Mouse (Mus musculus) midbrain, embryonic 10.5 days (tissue): ENCODE data around the gene Crebl2. TPM values are rescaled to one million over a fixed set of nuclear protein-coding genes. Genes with fewer than 3 reads are reported as not detected.

Experiments used
- DNase-seq: peaks from one replicate; pipeline ENCODE4 v3.0.0-alpha.2; 2017; ENCODE audit warnings: low spot score
- H3K27ac ChIP-seq: fragments of 300-500 bp; sonication (generic); replicated peaks from 2 replicates; pipeline ENCODE4 v1.5.1; 2016; ENCODE audit warnings: mild to moderate bottlenecking
- H3K27me3 ChIP-seq: fragments of 300-500 bp; sonication (generic); 2 replicates; pipeline ENCODE4 v1.6.1; 2016; ENCODE audit warnings: low read depth, mild to moderate bottlenecking; ENCODE audit not compliant: poor library complexity, severe bottlenecking
- H3K36me3 ChIP-seq: fragments of 300-500 bp; sonication (generic); 2 replicates; pipeline ENCODE4 v1.6.1; 2016; ENCODE audit warnings: mild to moderate bottlenecking, moderate library complexity
- H3K4me1 ChIP-seq: fragments of 300-500 bp; sonication (generic); 2 replicates; pipeline ENCODE4 v1.6.1; 2016
- H3K4me3 ChIP-seq: fragments of 300-500 bp; sonication (generic); 2 replicates; pipeline ENCODE4 v1.5.1; 2016; ENCODE audit warnings: mild to moderate bottlenecking, moderate library complexity
- H3K9me3 ChIP-seq: fragments of 300-500 bp; sonication (generic); replicated peaks from 2 replicates; pipeline ENCODE4 v1.6.1; 2016; ENCODE audit warnings: mild to moderate bottlenecking
- WGBS: fragments of 180-500 bp; shearing (Covaris S2); methylation state at CpG from one replicate; pipeline ENCODE4 v1.1.7; 2016; 5-methylcytosine and 5-hydroxymethylcytosine counted together
- polyA plus RNA-seq: library from polyadenylated mRNA; unstranded; fragments of >200 nt; fragmentation: Nextera tagmentation; extraction: Ambion mirVana; gene quantifications from 2 replicates; pipeline ENCODE4 v1.2.1, GENCODE M21; 2016

The Crebl2 gene
- polyA plus RNA-seq, 1 experiment from 2014 or later, result 1.0 TPM

DNA sequence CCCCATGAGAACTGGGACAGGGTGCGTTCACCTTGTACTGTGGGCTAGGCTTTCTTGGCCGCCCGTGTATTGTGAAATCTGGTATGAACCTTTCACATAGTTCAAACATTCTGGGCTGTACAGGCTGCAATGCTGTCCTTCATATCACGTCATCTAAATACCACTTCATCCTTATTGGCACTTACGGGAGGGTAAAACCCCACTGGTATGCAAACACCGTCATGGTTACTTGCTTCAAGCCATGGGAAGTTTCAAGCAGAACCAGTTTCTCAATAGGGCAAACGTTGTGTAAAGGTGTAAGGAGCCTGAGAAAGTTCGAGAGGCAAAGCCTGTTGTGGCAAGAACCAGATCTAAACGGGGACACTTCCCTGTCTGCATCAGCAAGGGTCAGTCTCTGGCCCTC is 27.3 kb upstream of the Crebl2 start:
- no peak for DNase-seq
- no peak overlapping the region for H3K27ac ChIP-seq
- no peaks in the 10 kb centered on the region for H3K27me3 ChIP-seq
- 81% methylated on average over 9 of the region's 9 CpGs for WGBS
- 0 out of 2 replicates have a peak, but pooled peaks cover 3% of the 10 kb centered on the region for H3K4me1 ChIP-seq
- H3K4me3 ChIP-seq, result no peak overlapping the region
- H3K9me3 ChIP-seq, result no peaks in the 10 kb centered on the region
- H3K36me3 ChIP-seq, result no peaks in the 10 kb centered on the region

DNA sequence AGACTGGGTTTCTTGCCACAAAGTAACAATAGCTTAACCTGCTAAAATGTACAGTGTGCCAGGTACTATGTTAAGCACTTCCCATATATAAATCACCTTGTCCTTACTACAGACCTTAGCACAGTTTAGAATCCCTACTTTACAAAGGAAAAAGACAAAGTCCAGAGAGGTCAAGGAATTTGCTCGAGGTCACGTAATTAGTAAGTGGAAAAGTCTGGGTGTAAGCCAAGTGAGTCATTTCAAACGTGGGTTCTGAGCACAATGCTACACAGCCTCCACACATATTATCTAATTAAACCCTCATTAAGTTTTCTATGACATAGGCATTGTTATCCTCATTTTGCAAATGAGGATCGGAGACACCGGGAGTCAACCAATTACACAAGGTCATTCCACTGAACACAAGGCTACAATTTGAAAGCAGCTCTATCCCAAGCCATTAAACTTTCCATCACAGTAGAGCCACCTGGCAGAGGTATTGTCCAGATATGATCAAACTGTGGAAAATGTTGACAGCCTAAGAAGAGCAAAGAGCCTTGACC is 25.1 kb upstream of the Crebl2 start:
- Histone ChIP-seq H3K27ac (no peak overlapping the region), H3K27me3 (no peaks in the 10 kb centered on the region), H3K4me1 (0 out of 2 replicates have a peak, but pooled peaks cover 3% of the 10 kb centered on the region), H3K9me3 (no peaks in the 10 kb centered on the region), H3K36me3 (no peaks in the 10 kb centered on the region), H3K4me3 (no peak overlapping the region)
- WGBS, result 84% methylated on average over 5 of the region's 5 CpGs
- no peak for DNase-seq

DNA sequence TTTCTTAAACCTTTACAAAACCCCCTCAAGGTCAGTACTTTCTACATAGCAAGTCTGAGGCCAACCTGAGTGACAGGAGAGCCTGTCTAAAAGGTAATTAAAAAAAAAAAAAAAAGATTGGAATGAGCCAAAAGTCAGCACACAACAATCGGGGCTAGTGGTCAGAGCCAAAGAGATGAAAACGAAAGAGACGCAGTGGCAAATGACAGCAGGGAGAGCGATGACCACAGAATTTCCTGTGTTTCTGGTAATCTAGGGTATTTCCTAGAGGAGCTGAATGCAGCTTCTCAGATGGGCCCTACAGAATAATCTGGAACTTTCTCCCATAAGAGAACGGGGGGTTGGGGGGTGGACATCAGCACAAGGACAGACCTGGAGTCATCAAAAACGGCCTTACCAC is 23.8 kb upstream of the Crebl2 start:
- no peaks in the 10 kb centered on the region for H3K27me3 ChIP-seq
- H3K4me1 ChIP-seq, result 0 out of 2 replicates have a peak, but pooled peaks cover 3% of the 10 kb centered on the region
- no peak overlapping the region for H3K27ac ChIP-seq
- H3K4me3 ChIP-seq, result no peak overlapping the region
- no peak for DNase-seq
- H3K36me3 ChIP-seq, result no peaks in the 10 kb centered on the region
- no peaks in the 10 kb centered on the region for H3K9me3 ChIP-seq
- 85% methylated on average over 6 of the region's 6 CpGs for WGBS

DNA sequence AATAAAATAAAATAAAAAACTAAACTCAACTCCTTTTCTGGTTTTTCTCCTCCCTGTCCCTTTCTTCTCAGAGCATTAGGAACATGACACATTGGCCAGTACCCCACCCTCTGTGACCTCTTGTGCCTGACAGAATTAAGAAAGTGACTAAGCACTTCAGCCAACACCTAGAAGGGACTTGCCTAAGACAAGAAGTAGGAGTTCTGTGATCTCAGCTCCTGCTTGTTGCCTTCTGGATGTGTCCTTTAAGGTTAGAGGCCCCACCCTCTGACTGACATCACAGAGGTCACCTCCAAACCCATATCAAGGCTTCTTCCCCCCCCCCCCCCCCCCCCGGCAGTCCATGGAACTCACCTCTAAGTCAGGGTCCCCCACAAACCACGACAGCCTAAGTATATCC is 22.9 kb upstream of the Crebl2 start:
- Histone ChIP-seq H3K36me3 (no peaks in the 10 kb centered on the region), H3K27ac (no peak overlapping the region), H3K4me1 (no peaks in the 10 kb centered on the region), H3K27me3 (no peaks in the 10 kb centered on the region), H3K9me3 (no peaks in the 10 kb centered on the region), H3K4me3 (no peak overlapping the region)
- WGBS, result 70% methylated on average over 2 of the region's 2 CpGs
- no peak for DNase-seq

DNA sequence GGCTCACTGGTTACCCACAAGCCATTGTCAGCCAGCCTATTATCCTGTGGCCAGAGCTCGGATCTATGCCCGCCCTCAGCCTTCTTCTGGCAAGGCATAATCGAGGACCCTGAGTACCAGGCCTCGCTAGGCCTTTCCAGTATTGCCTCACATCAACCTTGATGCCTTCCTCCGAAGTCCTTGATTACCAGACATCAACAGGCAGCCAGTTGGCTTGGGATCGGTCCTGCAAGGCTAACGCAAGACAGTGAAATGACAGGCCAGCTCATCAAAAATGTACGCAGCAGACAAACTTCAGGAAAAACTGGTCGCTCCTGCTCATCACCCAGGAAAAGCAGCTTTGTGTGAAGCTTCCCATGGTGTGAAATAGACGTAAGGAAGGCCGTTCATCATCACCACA is 22.2 kb upstream of the Crebl2 start:
- H3K27me3 ChIP-seq, result no peaks in the 10 kb centered on the region
- H3K4me3 ChIP-seq, result no peak overlapping the region
- no peaks in the 10 kb centered on the region for H3K36me3 ChIP-seq
- DNase-seq, result no peak
- no peaks in the 10 kb centered on the region for H3K4me1 ChIP-seq
- 87% methylated on average over 11 of the region's 11 CpGs for WGBS
- no peaks in the 10 kb centered on the region for H3K9me3 ChIP-seq
- H3K27ac ChIP-seq, result no peak overlapping the region

DNA sequence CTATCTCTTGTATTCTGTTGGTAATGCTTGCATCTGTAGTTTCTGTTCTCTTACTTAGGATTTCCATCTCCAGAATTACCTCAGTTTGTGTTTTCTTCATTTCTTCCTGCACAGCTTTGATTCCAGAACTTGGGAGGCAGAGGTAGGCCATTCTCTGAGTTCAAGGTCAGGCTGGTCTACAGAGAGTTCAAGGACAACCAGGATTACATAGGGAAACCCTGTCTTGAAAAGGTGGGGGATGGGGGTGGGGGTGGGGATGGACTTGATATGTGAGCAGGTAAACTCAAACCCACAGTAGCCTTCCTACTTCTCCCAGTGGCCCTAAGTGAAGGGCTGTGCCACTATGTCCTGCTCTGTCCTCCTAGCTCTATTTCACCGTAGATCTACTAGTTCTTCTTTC is 16.9 kb upstream of the Crebl2 start:
- H3K36me3 ChIP-seq, result no peaks in the 10 kb centered on the region
- DNase-seq, result no peak

DNA sequence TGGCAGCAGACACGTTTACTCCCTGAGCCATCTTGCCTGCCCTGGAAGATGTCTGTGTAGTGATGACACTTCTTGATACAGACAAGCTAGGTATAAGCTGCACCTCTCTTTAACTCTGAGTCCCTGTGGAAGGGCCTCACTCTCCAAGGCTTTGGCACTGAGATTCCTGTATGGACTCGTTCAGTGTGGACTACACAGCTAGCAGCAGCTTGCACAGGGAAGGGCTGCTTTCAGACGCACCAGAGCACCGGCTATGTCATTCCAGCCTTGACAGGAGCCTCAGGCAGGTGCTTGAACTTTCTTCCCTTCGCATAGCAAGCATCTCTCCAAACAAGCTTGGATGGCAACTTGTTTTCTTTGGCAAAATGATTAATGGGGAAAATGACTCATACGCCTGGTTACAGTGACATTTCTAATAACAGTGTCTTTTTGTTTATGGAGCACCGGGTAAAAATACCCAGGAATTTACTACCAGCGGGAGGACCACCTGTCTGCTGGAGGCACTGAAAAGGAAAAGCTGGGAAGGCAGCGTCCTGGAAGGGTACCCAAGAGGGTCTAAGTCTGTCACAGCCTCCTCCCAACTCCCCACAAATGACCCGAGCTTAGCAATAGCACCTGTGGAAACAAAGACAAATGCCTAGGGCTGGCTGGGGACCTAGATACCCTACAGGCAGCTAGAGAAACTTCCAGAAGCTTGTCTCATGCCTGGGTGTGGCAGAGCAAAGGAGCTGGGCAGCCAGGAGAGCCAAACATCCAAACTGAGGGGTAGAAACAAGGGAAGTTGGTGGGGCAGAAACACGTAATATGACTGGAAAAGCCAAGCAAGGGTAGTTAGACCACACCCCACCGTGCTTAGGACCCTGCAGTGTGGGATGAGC is 12.7 kb upstream of the Crebl2 start:
- H3K9me3 ChIP-seq, result no peaks in the 10 kb centered on the region
- no peak overlapping the region for H3K4me3 ChIP-seq
- no peaks in the 10 kb centered on the region for H3K27me3 ChIP-seq
- no peaks in the 10 kb centered on the region for H3K4me1 ChIP-seq
- no peaks in the 10 kb centered on the region for H3K36me3 ChIP-seq
- DNase-seq, result no peak
- WGBS, result 80% methylated on average over 12 of the region's 12 CpGs
- no peak overlapping the region for H3K27ac ChIP-seq

More for the DNA sequence above, 16.9 kb upstream of the Crebl2 start:
- no peaks in the 10 kb centered on the region for H3K4me1 ChIP-seq
- no peaks in the 10 kb centered on the region for H3K9me3 ChIP-seq
- no peaks in the 10 kb centered on the region for H3K27me3 ChIP-seq
- 93% methylated on average over 1 of the region's 1 CpGs for WGBS
- H3K27ac ChIP-seq, result no peak overlapping the region
- no peak overlapping the region for H3K4me3 ChIP-seq

DNA sequence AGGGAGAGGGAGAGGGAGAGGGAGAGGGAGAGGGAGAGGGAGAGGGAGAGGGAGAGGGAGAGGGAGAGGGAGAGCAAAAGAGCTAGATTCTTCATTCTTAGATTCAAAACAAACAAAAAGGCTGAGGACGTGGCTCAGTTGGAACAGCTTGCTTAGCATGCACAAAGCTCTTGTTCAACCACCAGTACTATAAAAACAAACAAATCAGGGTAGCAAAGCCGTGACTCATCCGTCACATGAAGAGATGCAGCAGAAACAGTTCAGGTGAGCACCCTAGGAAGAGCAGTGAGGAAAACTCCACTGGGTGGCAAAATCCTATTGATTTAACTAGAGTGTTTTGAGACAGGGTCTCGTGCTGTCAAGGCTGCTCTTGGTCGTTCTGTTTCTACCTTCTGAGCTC is 10.2 kb upstream of the Crebl2 start:
- 61% methylated on average over 5 of the region's 5 CpGs for WGBS
- no peaks in the 10 kb centered on the region for H3K36me3 ChIP-seq
- H3K27ac ChIP-seq, result no peak overlapping the region
- DNase-seq, result no peak
- H3K9me3 ChIP-seq, result no peaks in the 10 kb centered on the region
- H3K27me3 ChIP-seq, result no peaks in the 10 kb centered on the region
- no peaks in the 10 kb centered on the region for H3K4me1 ChIP-seq
- H3K4me3 ChIP-seq, result no peak overlapping the region

DNA sequence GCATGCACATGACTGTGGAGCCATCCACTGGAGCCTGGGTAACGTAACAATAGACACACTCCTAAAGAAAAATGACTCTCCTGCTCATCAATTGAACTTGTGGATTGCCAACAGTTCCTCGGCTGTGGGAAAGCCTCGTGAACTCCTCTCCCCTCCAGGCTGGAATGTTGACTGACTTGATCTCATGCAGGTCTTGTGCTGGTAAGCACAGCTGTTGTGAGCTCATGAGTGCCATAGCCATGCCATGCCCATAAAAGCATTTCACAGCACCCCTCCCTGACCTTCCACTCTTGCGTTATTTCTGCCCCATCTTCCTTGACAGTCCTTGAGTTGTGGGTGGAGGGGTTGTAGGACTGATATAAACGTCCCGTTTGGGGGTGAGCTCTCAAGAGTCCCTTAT is 9.5 kb upstream of the Crebl2 start:
- no peaks in the 10 kb centered on the region for H3K36me3 ChIP-seq
- 66% methylated on average over 6 of the region's 6 CpGs for WGBS
- no peak for DNase-seq

DNA sequence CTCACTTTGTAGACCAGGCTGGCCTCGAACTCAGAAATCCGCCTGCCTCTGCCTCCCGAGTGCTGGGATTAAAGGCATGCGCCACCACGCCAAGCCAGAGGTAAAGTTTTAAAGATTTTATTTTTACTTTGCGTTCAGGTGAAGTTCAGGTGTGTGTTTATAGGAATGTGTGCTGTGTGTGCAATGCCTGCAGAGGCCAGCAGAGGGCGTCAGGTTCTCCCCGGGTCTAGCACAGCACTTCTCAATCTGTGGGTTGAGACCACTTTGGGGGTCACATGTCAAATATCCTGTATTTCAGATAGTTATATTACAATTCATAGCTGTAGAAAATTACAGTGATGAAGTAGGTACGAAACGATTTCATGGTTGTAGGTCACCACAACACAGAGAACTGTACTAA is 7.1 kb upstream of the Crebl2 start:
- no peaks in the 10 kb centered on the region for H3K4me1 ChIP-seq

More for the DNA sequence above, 9.5 kb upstream of the Crebl2 start:
- no peaks in the 10 kb centered on the region for H3K27me3 ChIP-seq
- H3K4me1 ChIP-seq, result no peaks in the 10 kb centered on the region
- H3K4me3 ChIP-seq, result no peak overlapping the region
- no peak overlapping the region for H3K27ac ChIP-seq
- H3K9me3 ChIP-seq, result no peaks in the 10 kb centered on the region

DNA sequence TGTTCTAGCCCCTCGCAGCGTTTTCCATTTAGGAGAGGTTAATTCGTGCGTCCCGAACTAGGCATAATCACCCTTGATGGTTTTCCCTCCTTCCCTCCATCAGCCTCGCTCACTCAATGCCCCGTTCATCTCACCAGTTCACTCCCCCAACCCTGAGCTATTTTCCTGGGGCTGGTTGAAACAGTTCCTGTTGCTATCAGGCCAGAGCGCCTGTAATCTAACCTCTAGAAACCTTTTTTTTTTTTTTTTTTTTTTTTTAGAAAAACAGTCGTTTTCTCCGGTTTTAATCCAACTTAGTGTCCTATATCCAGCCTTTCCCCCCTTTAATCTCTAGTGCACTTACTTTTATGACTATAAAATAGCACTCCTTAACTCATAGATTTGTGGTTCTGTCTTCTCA is 822 bp downstream of the Crebl2 start:
- WGBS, result 3% methylated on average over 10 of the region's 10 CpGs
- H3K9me3 ChIP-seq, result no peaks in the 10 kb centered on the region
- peak overlapping the region; percentile 84; the same call in 1 of the 2 replicates for H3K27ac ChIP-seq
- H3K4me3 ChIP-seq, result peak overlapping the region; percentile 79
- no peak for DNase-seq
- peaks cover 5% of the 10 kb centered on the region; the same call in 1 of the 2 replicates for H3K27me3 ChIP-seq
- H3K36me3 ChIP-seq, result no peaks in the 10 kb centered on the region
- H3K4me1 ChIP-seq, result peaks cover 17% of the 10 kb centered on the region

More for the DNA sequence above, 7.1 kb upstream of the Crebl2 start:
- H3K36me3 ChIP-seq, result no peaks in the 10 kb centered on the region
- H3K27me3 ChIP-seq, result no peaks in the 10 kb centered on the region
- H3K4me3 ChIP-seq, result no peak overlapping the region
- peak; percentile 16 for DNase-seq
- WGBS, result 66% methylated on average over 10 of the region's 10 CpGs
- H3K27ac ChIP-seq, result no peak overlapping the region
- no peaks in the 10 kb centered on the region for H3K9me3 ChIP-seq

DNA sequence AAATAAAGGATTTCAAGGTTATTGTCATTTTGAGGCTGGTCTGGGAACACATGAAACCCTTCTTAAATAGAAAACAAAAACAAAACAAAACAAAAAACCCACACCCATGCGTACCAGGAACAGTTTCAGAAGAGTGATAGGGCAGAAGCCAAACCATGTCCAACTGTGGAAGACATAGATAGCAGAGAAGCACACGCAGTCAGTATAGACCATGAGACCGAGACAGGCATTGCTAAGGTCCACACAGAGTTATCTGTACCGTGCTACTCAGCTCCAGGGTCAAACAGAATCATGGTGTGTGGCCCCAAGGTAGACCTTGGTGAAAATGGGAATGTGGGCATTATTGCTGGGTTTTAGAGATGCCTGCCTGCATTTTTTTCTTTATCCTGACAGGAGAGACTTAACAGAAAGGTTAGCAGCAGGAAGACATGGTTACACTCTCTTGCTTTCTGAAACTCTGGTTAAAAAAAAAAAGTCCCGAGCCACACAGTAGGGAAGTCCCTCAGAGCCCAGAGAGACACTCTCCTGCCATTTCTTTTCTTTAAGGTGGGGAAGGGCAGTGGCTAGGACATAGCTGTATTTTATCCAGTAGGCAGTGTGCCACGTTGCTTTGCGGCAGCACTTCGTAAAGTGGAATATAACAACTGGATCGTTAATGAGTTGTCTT is 4.8 kb downstream of the Crebl2 start:
- peaks cover 5% of the 10 kb centered on the region; the same call in 1 of the 2 replicates for H3K27me3 ChIP-seq
- DNase-seq, result no peak
- peaks cover 8% of the 10 kb centered on the region for H3K4me1 ChIP-seq
- no peaks in the 10 kb centered on the region for H3K9me3 ChIP-seq
- H3K27ac ChIP-seq, result no peak overlapping the region
- no peak overlapping the region for H3K4me3 ChIP-seq
- 84% methylated on average over 9 of the region's 9 CpGs for WGBS
- H3K36me3 ChIP-seq, result no peaks in the 10 kb centered on the region

DNA sequence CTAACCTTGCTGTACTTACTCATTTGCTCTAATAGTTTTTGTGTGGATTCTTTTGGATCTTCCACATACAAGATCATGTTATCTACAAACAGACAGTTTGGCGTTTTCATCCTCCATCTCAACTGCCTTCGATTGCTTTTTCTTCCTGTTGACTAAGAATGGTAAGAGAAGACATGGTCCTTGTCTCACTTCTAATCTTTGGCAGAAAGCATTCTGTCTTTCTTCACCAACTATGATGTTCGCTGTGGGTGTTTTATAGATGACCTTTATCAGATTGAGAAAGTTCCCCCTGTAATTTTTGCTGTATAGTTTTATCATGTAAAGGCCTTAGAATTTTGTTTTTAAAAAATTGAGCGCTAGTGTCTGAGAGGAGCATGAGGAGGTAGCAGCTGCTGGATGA is 8.2 kb downstream of the Crebl2 start:
- 92% methylated on average over 4 of the region's 4 CpGs for WGBS
- no peak for DNase-seq
- Histone ChIP-seq H3K9me3 (no peaks in the 10 kb centered on the region), H3K27ac (no peak overlapping the region), H3K4me1 (no peaks in the 10 kb centered on the region), H3K27me3 (no peaks in the 10 kb centered on the region), H3K4me3 (no peak overlapping the region), H3K36me3 (no peaks in the 10 kb centered on the region)
